Mouse (Mus musculus) spleen, postnatal 36 days (tissue): ENCODE results near the gene Gtf2ird1.
"Not testable (repeated sequence)": the region's sequence is repeated elsewhere in the genome, so short reads cannot be mapped to it uniquely, and the experiment has no call there.

Experiments
- DNase-seq, 2 experiments: peaks; one replicate each; pipeline ENCODE4 v3.0.0; 2022; ENCODE audit warnings: low spot score in 2 of 2, mixed read lengths in 1 of 2

Gtf2ird1 gene

DNA sequence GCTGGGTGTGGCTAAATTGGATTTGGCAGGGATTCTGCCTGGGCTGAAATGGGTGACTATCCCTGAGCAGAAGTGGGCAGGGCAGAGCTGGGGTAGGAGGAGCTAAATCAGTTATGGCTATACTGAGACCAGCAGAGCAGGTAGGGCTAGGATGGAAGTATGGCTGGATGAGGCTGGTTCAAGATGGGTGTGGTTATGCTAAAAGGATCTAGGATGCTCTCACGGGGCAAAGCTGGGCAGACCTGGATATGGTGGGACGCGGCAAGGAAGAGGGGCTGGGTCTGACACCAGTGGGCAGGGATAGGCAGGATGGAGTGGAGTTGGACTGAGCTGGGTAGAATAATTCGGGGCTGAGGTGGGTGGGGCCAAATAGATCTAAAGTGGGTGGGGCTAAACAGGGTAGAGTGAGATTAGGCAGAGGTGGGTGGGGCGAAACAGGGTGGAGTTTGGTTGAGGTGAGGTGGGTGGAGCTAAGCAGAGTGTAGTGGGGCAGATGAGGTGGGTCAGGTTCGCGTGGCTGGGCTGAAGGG lies 46.1 kb downstream of the Gtf2ird1 start:
- DNase-seq: no peak

DNA sequence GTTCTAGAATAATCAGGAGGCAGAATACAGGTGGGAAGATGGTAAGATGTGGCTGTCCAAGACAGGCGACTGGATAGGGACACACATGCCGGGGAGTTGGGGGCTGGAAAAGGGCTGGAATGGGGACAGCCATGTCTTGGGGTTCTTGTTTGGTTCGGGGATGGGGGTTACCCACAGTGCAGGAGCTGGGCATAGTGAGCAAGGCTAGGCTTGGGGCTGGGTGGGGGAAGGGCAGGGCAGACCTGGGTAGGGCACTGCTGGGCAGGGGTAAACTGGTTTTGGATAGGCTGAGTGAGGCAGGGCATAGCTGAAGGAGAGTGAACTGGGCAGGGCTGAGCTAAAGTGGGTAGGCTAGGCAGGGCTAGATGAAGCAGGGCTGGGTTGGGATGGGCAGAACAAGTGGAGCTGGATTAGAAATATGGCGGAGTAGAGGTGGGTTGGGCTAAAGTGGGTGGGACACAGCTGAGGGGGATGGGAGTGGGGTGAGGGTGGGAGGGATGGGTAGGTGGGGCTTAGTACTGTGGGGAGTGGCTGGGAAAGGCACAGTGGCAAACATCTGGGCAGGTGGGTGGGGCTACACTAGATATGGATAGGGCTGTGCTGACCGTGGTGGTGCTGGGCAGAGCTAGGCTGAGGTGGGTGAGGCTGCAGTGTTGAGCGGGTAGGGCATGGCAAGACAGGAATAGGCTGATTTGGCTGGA lies 46.8 kb downstream of the Gtf2ird1 start:
- no peak for DNase-seq

- DNase-seq: no peak
These were observed 48.4 kb downstream of the Gtf2ird1 start for GRCm38 (mm10) chr5:134408119-134408518.

GRCm38 (mm10) chr5:134401841-134402240 lies 54.7 kb downstream of the Gtf2ird1 start:
- DNase-seq: no peak

- no peak for DNase-seq
These were observed 58.9 kb downstream of the Gtf2ird1 start for GRCm38 (mm10) chr5:134397434-134398163.

DNA sequence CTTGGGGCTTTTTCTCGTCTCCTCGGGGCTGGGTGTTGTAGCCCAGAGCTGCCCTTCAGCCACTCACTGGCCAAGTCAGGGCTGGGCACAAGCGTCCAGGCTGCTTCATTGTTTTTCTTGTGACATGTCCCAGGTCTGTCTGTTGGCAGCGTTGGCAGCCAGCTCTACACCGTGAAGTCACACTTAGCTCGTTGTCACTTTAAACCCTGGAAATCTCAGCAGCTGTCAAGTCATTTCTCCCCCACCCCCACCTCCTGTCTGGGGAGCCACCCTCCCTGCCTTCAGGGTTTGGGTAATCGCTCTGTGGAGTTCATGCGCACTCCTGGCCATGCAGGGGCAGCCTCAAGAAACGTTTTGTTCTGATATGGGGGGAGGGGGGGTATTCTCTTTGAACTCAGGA lies 60.0 kb downstream of the Gtf2ird1 start:
- no peak for DNase-seq

- DNase-seq: peak in 1 of 2 experiments; percentile 36
These were observed 61.9 kb downstream of the Gtf2ird1 start for GRCm38 (mm10) chr5:134394624-134395023.

- DNase-seq: no peak
These were observed 62.9 kb downstream of the Gtf2ird1 start for GRCm38 (mm10) chr5:134393624-134394023.

GRCm38 (mm10) chr5:134385106-134385505 lies 71.4 kb downstream of the Gtf2ird1 start:
- DNase-seq: peak; percentile 28 to 45

DNA sequence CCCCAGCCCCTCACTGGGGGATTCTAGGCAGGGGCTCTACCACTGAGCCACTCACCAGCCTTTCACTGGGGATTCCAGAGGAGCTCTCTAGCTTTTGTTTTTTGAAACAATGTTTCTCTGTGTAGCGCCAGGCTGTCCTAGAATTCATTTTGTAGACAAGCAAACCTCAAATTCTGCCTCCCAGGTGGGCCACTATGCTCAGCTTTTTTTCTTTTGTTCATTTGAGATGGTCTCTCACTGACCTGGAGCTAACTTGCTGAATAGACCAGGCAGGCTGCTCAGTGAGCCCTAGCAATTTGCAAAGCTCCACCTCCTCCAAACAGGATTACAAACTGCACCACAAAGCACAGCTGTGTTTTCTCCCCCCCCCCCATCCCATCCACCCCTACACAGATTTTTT lies 81.3 kb downstream of the Gtf2ird1 start:
- no peak for DNase-seq

DNA sequence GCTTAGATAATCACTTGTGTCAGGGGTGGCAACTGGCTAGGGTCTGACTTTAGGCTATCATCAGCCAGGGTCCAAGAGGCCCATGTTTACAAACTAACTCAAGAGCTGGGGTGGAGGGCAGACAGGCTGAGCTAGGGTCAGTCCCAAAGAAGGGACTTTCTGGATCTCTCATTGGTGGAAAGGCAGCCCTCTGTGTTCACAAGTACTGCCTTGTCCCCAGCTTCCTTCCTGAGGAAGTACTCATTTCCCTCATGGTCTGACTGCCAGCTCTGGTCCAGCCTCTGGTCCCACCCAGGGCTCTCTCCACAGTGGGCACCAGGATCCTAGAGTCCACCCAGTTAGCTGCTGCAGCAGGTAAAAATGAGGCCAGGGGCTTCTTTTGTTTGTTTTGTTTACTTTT lies 82.0 kb downstream of the Gtf2ird1 start:
- DNase-seq: peak; percentile 3 to 17

- peak; percentile 28 to 36 for DNase-seq
These were observed 82.5 kb downstream of the Gtf2ird1 start for GRCm38 (mm10) chr5:134373912-134374488.

GRCm38 (mm10) chr5:134372926-134373658 lies 83.4 kb downstream of the Gtf2ird1 start:
- no peak for DNase-seq

DNA sequence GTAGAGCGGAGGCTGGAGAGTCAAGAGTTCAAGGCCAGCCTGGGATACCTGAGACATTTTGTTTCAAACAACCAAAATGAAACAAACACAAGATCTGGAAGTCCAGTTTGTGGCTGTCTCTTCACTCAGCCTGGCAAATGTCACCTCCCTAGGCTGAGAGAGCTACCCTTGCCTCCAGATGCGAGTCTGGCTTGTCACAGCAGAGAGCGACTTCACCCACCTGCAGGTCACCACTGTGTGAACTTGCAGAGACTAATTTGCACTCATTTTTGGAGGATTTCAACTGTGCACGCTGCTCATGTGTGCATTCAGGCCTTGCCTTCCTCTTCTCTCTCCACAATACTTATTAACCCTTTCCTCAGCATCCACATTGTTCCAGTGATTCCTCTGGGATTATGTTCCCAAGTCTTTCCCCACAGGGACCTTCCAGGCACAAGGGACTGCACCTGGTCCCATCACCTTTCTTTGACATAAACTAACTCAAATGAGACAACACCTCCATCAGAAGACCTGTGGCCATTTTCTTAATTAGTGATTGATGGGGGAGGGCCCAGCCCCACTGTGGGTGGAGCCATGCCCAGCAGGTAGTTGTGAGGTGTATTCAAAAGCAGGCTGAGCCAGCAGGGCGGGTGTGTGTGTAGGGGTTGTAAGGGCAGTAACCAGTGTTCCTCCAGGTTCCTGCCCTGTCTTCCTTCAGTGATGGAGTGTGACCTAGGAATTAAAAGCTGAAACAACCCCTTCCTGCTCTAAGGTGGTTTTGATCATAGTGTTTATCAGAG lies 84.8 kb downstream of the Gtf2ird1 start:
- DNase-seq: no peak

DNA sequence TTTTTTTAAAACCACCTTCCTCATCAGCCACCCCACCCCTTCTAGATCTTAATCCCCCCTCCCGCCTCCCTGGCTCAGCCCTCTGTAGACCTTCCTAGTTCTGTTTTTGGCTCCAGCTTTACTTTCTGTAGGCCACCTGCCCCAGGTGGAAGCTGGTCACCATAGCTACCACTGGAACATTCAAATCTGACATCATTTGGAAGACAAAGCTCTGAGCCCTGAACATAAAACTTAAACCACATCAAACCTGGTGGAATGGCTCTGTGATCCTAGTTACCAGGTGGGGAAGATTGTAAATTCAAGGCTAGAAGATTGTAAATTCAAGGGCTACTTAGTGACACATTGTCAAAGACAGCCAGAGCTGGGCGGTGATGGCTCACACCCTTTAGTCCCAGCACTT lies 85.7 kb downstream of the Gtf2ird1 start:
- no peak for DNase-seq

- no peak for DNase-seq
These were observed 97.4 kb downstream of the Gtf2ird1 start for GRCm38 (mm10) chr5:134359101-134359500.

GRCm38 (mm10) chr5:134355372-134355771 lies 101.1 kb downstream of the Gtf2ird1 start:
- DNase-seq: not testable (repeated sequence)

GRCm38 (mm10) chr5:134353117-134353516 lies 103.4 kb downstream of the Gtf2ird1 start:
- no peak for DNase-seq

DNA sequence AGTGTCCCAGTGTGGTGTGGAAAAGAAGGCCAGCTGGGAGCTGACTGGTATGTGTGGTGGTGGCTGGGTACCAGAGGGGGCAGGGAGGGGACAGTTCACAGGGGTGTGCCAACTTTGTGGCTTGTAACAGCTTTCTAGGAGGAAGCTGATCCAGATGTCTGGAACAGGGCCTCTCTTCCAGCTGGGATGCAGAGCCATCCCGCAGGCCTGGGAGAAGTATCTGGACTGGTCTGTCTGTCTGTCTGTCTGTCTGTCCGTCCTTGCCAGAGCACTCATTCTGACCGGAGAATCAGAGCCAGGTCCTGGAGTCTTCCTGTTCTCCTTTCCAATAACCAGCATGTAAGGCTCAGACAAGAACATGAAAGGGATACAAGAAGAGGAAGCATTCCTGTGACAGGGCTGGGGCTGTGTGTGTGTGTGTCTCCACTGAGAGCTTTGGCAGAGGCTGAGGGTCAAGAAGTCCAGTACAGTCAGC lies 104.0 kb downstream of the Gtf2ird1 start:
- no peak for DNase-seq

- peak; percentile 60 to 63 for DNase-seq
These were observed 105.9 kb downstream of the Gtf2ird1 start for GRCm38 (mm10) chr5:134350660-134351059.

- no peak for DNase-seq
These were observed 109.5 kb downstream of the Gtf2ird1 start for GRCm38 (mm10) chr5:134347066-134347465.
